8 mouse cellular contexts compared by ENCODE assay signal in genomic region chr6:83136881-83137575, GRCm38 (mm10). TPM values are rescaled to one million over a fixed set of nuclear protein-coding genes. Genes with fewer than 3 reads are reported as not detected.
DNase-seq lines count a peak whose midpoint lies in the region; ATAC-seq lines count a peak whose summit lies in the region.

No protein-coding gene starts in this region.

- H3K27ac ChIP-seq in embryonic facial prominence, embryonic 11.5 days (replicated peaks; ENCODE audit: low read depth, low read length), result peak overlapping the region; percentile 99
- H3K27ac ChIP-seq in heart, embryonic 15.5 days, result peak overlapping the region; percentile 100

- DNase-seq in lung, adult 18-20 months, result peak; percentile 46 to 54
- DNase-seq in lung, postnatal 25 days (ENCODE audit: low spot score), result no peak
- peak; percentile 87 for DNase-seq in embryonic facial prominence, embryonic 11.5 days (ENCODE audit: low spot score)
- DNase-seq in kidney, postnatal 14 days, result peak; percentile 82
- peak; percentile 59 for DNase-seq in telencephalon, adult 2 months (ENCODE audit: low read depth, low spot score)

- peak overlapping the region; percentile 88 for H3K4me2 ChIP-seq in embryonic facial prominence, embryonic 11.5 days (ENCODE audit: low read depth, low read length)
- H3K4me2 ChIP-seq in heart, embryonic 15.5 days, result peak overlapping the region; percentile 88

- under 1% methylated on average over 26 of the region's 26 CpGs for WGBS in embryonic facial prominence, embryonic 11.5 days
- under 1% methylated on average over 26 of the region's 26 CpGs for WGBS in heart, embryonic 15.5 days

- H3K4me1 ChIP-seq in embryonic facial prominence, embryonic 11.5 days (ENCODE audit: control insufficient read depth, insufficient read depth, low read length), result peaks cover 5% of the 10 kb centered on the region
- peaks cover 42% of the 10 kb centered on the region for H3K4me1 ChIP-seq in heart, embryonic 15.5 days (replicated peaks)

- peak overlapping the region; percentile 76 for H3K9ac ChIP-seq in embryonic facial prominence, embryonic 11.5 days (replicated peaks; ENCODE audit: low read length)
- peak overlapping the region; percentile 83 for H3K9ac ChIP-seq in heart, embryonic 15.5 days

- no peaks in the 10 kb centered on the region for H3K27me3 ChIP-seq in embryonic facial prominence, embryonic 11.5 days (ENCODE audit: control insufficient read depth, insufficient read depth, low read length)
- H3K27me3 ChIP-seq in heart, embryonic 15.5 days, result no peaks in the 10 kb centered on the region

- peak overlapping the region; percentile 50 for H3K4me3 ChIP-seq in embryonic facial prominence, embryonic 11.5 days (ENCODE audit: low read depth, low read length)
- peak overlapping the region; percentile 68 for H3K4me3 ChIP-seq in heart, embryonic 15.5 days

- no peaks in the 10 kb centered on the region for H3K36me3 ChIP-seq in embryonic facial prominence, embryonic 11.5 days (replicated peaks; ENCODE audit: control insufficient read depth, insufficient read depth, low read depth, low read length)
- H3K36me3 ChIP-seq in heart, embryonic 15.5 days, result no peaks in the 10 kb centered on the region

- ATAC-seq in embryonic facial prominence, embryonic 11.5 days (replicated peaks; ENCODE audit: insufficient number of reproducible peaks, low FRiP score, low TSS enrichment, low read depth), result peak; percentile 79
- peak; percentile 81 for ATAC-seq in heart, embryonic 15.5 days (replicated peaks; ENCODE audit: insufficient number of reproducible peaks, insufficient read depth, low FRiP score, low read depth)
- 0 out of 2 replicates have a peak, but pooled peaks have one; percentile 6 for ATAC-seq in megakaryocyte progenitor cell, adult 5-6 weeks (replicated peaks; ENCODE audit: poor library complexity)
- no peak for ATAC-seq in inflammation-experienced regulatory T-cells, adult 6 months

- no peaks in the 10 kb centered on the region for H3K9me3 ChIP-seq in embryonic facial prominence, embryonic 11.5 days (replicated peaks; ENCODE audit: control insufficient read depth, low read length)
- H3K9me3 ChIP-seq in heart, embryonic 15.5 days (replicated peaks), result no peaks in the 10 kb centered on the region

RNA-seq across cellular contexts. Expression of gene Rtkn, which starts 1.8 kb away (rescaled TPM):
- 17.7 and 18.3 TPM in 2 replicates for polyA plus RNA-seq in embryonic facial prominence, embryonic 11.5 days (2014; fragmentation: Nextera tagmentation; extraction: Ambion mirVana)
- 19.3 and 26.2 TPM in 2 replicates for polyA plus RNA-seq in heart, embryonic 15.5 days (2015; fragmentation: Nextera tagmentation; extraction: Ambion mirVana)
- 1.9 and 2.4 TPM in 2 replicates for total RNA-seq in megakaryocyte progenitor cell, adult 5-6 weeks (2015)
- total RNA-seq in megakaryocyte progenitor cell, adult 5-6 weeks (2017), result 2.2 and 2.4 TPM in 2 replicates
- polyA plus RNA-seq in inflammation-experienced regulatory T-cells, adult 6 months (2017; shearing (Covaris generic)), result 1 to 10 TPM in 1 of 3 experiments, not detected in 2; 3.7 TPM

RNA-seq across cellular contexts. Expression of gene Ino80b, which starts 11.8 kb away (rescaled TPM):
- 17.5 and 19.5 TPM in 2 replicates for polyA plus RNA-seq in embryonic facial prominence, embryonic 11.5 days (2014; fragmentation: Nextera tagmentation; extraction: Ambion mirVana)
- 7.4 and 9.2 TPM in 2 replicates for polyA plus RNA-seq in heart, embryonic 15.5 days (2015; fragmentation: Nextera tagmentation; extraction: Ambion mirVana)
- total RNA-seq in megakaryocyte progenitor cell, adult 5-6 weeks (2015), result 20.7 and 24.4 TPM in 2 replicates
- total RNA-seq in megakaryocyte progenitor cell, adult 5-6 weeks (2017), result 35.5 and 44.4 TPM in 2 replicates
- polyA plus RNA-seq in inflammation-experienced regulatory T-cells, adult 6 months (2017; shearing (Covaris generic)), result 1 to 10 TPM in 2 of 3 experiments, not detected in 1; 1.0 to 2.8 TPM

RNA-seq across cellular contexts. Expression of gene Wbp1, which starts 15.7 kb away (rescaled TPM):
- polyA plus RNA-seq in embryonic facial prominence, embryonic 11.5 days (2014; fragmentation: Nextera tagmentation; extraction: Ambion mirVana), result 146 and 156 TPM in 2 replicates
- 81.9 and 99.5 TPM in 2 replicates for polyA plus RNA-seq in heart, embryonic 15.5 days (2015; fragmentation: Nextera tagmentation; extraction: Ambion mirVana)
- 25.8 and 27.8 TPM in 2 replicates for total RNA-seq in megakaryocyte progenitor cell, adult 5-6 weeks (2015)
- 85.0 and 96.7 TPM in 2 replicates for total RNA-seq in megakaryocyte progenitor cell, adult 5-6 weeks (2017)
- 10 to 100 TPM; 25.1 to 28.9 (median 28.3) TPM for polyA plus RNA-seq in inflammation-experienced regulatory T-cells, adult 6 months (2017; shearing (Covaris generic))

RNA-seq across cellular contexts. Expression of gene Wdr54, which starts 19.2 kb away (rescaled TPM):
- polyA plus RNA-seq in embryonic facial prominence, embryonic 11.5 days (2014; fragmentation: Nextera tagmentation; extraction: Ambion mirVana), result 10.7 and 11.1 TPM in 2 replicates
- 3.4 and 4.3 TPM in 2 replicates for polyA plus RNA-seq in heart, embryonic 15.5 days (2015; fragmentation: Nextera tagmentation; extraction: Ambion mirVana)
- 0.57 TPM in 1 of 2 replicates, not detected in the other for total RNA-seq in megakaryocyte progenitor cell, adult 5-6 weeks (2015)
- under 0.01 and 0.14 TPM in 2 replicates for total RNA-seq in megakaryocyte progenitor cell, adult 5-6 weeks (2017)
- polyA plus RNA-seq in inflammation-experienced regulatory T-cells, adult 6 months (2017; shearing (Covaris generic)), result under 1 TPM in 2 of 3 experiments, not detected in 1; 0.19 to 0.48 TPM

RNA-seq across cellular contexts. Expression of gene 1700003E16Rik, which starts 19.2 kb away (rescaled TPM):
- polyA plus RNA-seq in embryonic facial prominence, embryonic 11.5 days (2014; fragmentation: Nextera tagmentation; extraction: Ambion mirVana), result 0.97 and 1.4 TPM in 2 replicates
- polyA plus RNA-seq in heart, embryonic 15.5 days (2015; fragmentation: Nextera tagmentation; extraction: Ambion mirVana), result 0.91 and 1.6 TPM in 2 replicates
- total RNA-seq in megakaryocyte progenitor cell, adult 5-6 weeks (2015), result not detected in 2 replicates
- total RNA-seq in megakaryocyte progenitor cell, adult 5-6 weeks (2017), result not detected in 2 replicates
- not detected for polyA plus RNA-seq in inflammation-experienced regulatory T-cells, adult 6 months (2017; shearing (Covaris generic))
